Mouse (Mus musculus) heart, embryonic 14.5 days (tissue): Measurements from ENCODE around the gene Gltpd2. TPM values are rescaled to one million over a fixed set of nuclear protein-coding genes. Genes with fewer than 3 reads are reported as not detected.

Experiments
- ATAC-seq: fragments of 200-750 bp; cut with Nextera tagmentation; 2 replicates; pipeline ENCODE4 v1.8.0; 2017; ENCODE audit warnings: low read depth, moderate TSS enrichment; ENCODE audit not compliant: insufficient number of reproducible peaks, insufficient read depth, low FRiP score
- H3K27ac ChIP-seq, 2 experiments: fragments of 200-500 bp in 1 of 2; fragments of 300-500 bp in 1 of 2; sonication (generic) in 1 of 2; replicated peaks in 1 of 2; 2 replicates each; pipeline ENCODE4 v1.5.1; 2012 to 2014; ENCODE audit warnings: low read depth in 2 of 2, low read length in 2 of 2, control low read depth in 1 of 2, mild to moderate bottlenecking in 1 of 2, mixed read lengths in 1 of 2; ENCODE audit not compliant: control insufficient read depth in 1 of 2, insufficient read depth in 1 of 2
- H3K27me3 ChIP-seq: fragments of 300-500 bp; sonication (generic); 2 replicates; pipeline ENCODE4 v1.6.1; 2014; ENCODE audit warnings: mild to moderate bottlenecking, low read length, control low read depth; ENCODE audit not compliant: control insufficient read depth, insufficient read depth
- H3K36me3 ChIP-seq: fragments of 300-500 bp; sonication (generic); 2 replicates; pipeline ENCODE4 v1.6.1; 2014; ENCODE audit warnings: mild to moderate bottlenecking, control low read depth, low read length, mixed read lengths; ENCODE audit not compliant: control insufficient read depth, insufficient read depth
- H3K4me1 ChIP-seq, 2 experiments: fragments of 200-500 bp in 1 of 2; fragments of 300-500 bp in 1 of 2; sonication (generic) in 1 of 2; 2 replicates each; pipeline ENCODE4 v1.6.1; 2012 to 2014; ENCODE audit warnings: low read length in 2 of 2, control low read depth in 1 of 2, mixed read lengths in 1 of 2; ENCODE audit not compliant: control insufficient read depth in 2 of 2, insufficient read depth in 2 of 2
- H3K4me2 ChIP-seq: fragments of 300-500 bp; sonication (generic); 2 replicates; pipeline ENCODE4 v1.6.1; 2014; ENCODE audit warnings: mild to moderate bottlenecking, low read length
- H3K4me3 ChIP-seq, 2 experiments: fragments of 200-500 bp in 1 of 2; fragments of 300-500 bp in 1 of 2; sonication (generic) in 1 of 2; 2 replicates each; pipeline ENCODE4 v1.5.1; 2012 to 2014; ENCODE audit warnings: low read length in 2 of 2, mild to moderate bottlenecking in 2 of 2, control low read depth in 1 of 2, low read depth in 1 of 2, moderate library complexity in 1 of 2; ENCODE audit not compliant: control insufficient read depth in 1 of 2, insufficient read depth in 1 of 2
- H3K9ac ChIP-seq: fragments of 300-500 bp; sonication (generic); 2 replicates; pipeline ENCODE4 v1.6.1; 2014; ENCODE audit warnings: mild to moderate bottlenecking, low read length
- H3K9me3 ChIP-seq: fragments of 300-500 bp; sonication (generic); 2 replicates; pipeline ENCODE4 v1.6.1; 2016; ENCODE audit warnings: low read length, control low read depth; ENCODE audit not compliant: control insufficient read depth
- WGBS: fragments of 180-500 bp; shearing (Covaris S2); extraction: QIAGEN DNeasy Blood & Tissue Kit; methylation state at CpG from one replicate; pipeline ENCODE4 v1.1.7; 2014; 5-methylcytosine and 5-hydroxymethylcytosine counted together
- polyA plus RNA-seq: library from polyadenylated mRNA; unstranded; fragments of >200 nt; fragmentation: Nextera tagmentation; extraction: Ambion mirVana; gene quantifications from 2 replicates; pipeline ENCODE4 v1.2.1, GENCODE M21; 2014

The Gltpd2 gene
- polyA plus RNA-seq, 1 experiment from 2014 or later, result 0.49 TPM

- Histone ChIP-seq H3K27me3 (no peaks in the 10 kb centered on the region), H3K4me3 (peak overlapping the region; percentile 70 to 78), H3K4me1 (peaks cover 3 to 24% of the 10 kb centered on the region in 2 experiments; a peak in 3 of 4 replicates), H3K4me2 (peak overlapping the region; percentile 90), H3K9me3 (no peaks in the 10 kb centered on the region), H3K36me3 (no peaks in the 10 kb centered on the region), H3K27ac (peak overlapping the region; percentile 36 to 69), H3K9ac (peak overlapping the region; percentile 94)
- 3% methylated on average over 25 of the region's 25 CpGs for WGBS
- ATAC-seq, result no peak
Observed at GRCm38 (mm10) chr11:70563470-70564275, 44.7 kb downstream of the Gltpd2 start.

GRCm38 (mm10) chr11:70564276-70564873 is 45.4 kb downstream of the Gltpd2 start:
- H3K9ac ChIP-seq, result no peak overlapping the region
- no peak for ATAC-seq
- no peaks in the 10 kb centered on the region for H3K9me3 ChIP-seq
- H3K4me3 ChIP-seq, result peak overlapping the region in 1 of 2 experiments; percentile 70; a peak in 2 of 4 replicates
- H3K4me1 ChIP-seq, result peaks cover 3 to 24% of the 10 kb centered on the region in 2 experiments; a peak in 3 of 4 replicates
- peak overlapping the region; percentile 90 for H3K4me2 ChIP-seq
- H3K27me3 ChIP-seq, result no peaks in the 10 kb centered on the region
- no peaks in the 10 kb centered on the region for H3K36me3 ChIP-seq
- 40% methylated on average over 4 of the region's 4 CpGs for WGBS
- H3K27ac ChIP-seq, result 0 out of 4 replicates have a peak overlapping the region, but pooled peaks of 1 of the 2 experiments have one; percentile 69

GRCm38 (mm10) chr11:70566586-70566985 is 47.6 kb downstream of the Gltpd2 start:
- Histone ChIP-seq H3K27ac (no peak overlapping the region), H3K4me1 (peaks cover 3 to 27% of the 10 kb centered on the region in 2 experiments; a peak in 3 of 4 replicates), H3K4me2 (no peak overlapping the region), H3K4me3 (no peak overlapping the region), H3K9ac (no peak overlapping the region; the same call in 1 of the 2 replicates), H3K27me3 (no peaks in the 10 kb centered on the region), H3K36me3 (no peaks in the 10 kb centered on the region), H3K9me3 (no peaks in the 10 kb centered on the region)
- no peak for ATAC-seq
- WGBS, result 69% methylated on average over 7 of the region's 7 CpGs

Other genes with a start within 250 kb of the Gltpd2 start
- gene Alox12e, start 196.6 kb upstream of the Gltpd2 start, polyA plus RNA-seq, result not detected in 2 replicates
- gene Alox15, start 167.2 kb upstream of the Gltpd2 start, polyA plus RNA-seq, result 0.13 TPM in 1 of 2 replicates, not detected in the other
- 17.8 and 17.9 TPM in 2 replicates for gene Pelp1, start 109.2 kb upstream of the Gltpd2 start, polyA plus RNA-seq
- gene Arrb2, start 86.6 kb upstream of the Gltpd2 start, polyA plus RNA-seq, result 5.4 and 8.6 TPM in 2 replicates
- 25.1 and 26.8 TPM in 2 replicates for gene Med11, start 67.3 kb upstream of the Gltpd2 start, polyA plus RNA-seq
- gene Zmynd15, start 59.8 kb upstream of the Gltpd2 start, polyA plus RNA-seq, result 0.95 and 2.0 TPM in 2 replicates
- gene Cxcl16, start 59.2 kb upstream of the Gltpd2 start, polyA plus RNA-seq, result 9.4 and 10.3 TPM in 2 replicates
- gene Tm4sf5, start 14.0 kb upstream of the Gltpd2 start, polyA plus RNA-seq, result 8.7 and 10.5 TPM in 2 replicates
- gene Vmo1, start 4.6 kb upstream of the Gltpd2 start, polyA plus RNA-seq, result 0.32 and 0.43 TPM in 2 replicates
- gene Psmb6, start 6.2 kb downstream of the Gltpd2 start, polyA plus RNA-seq, result 625 and 657 TPM in 2 replicates
- not detected in 2 replicates for gene Gm40193, start 13.7 kb downstream of the Gltpd2 start, polyA plus RNA-seq
- 11.1 and 11.7 TPM in 2 replicates for gene Pld2, start 20.9 kb downstream of the Gltpd2 start, polyA plus RNA-seq
- gene Mink1, start 43.7 kb downstream of the Gltpd2 start, polyA plus RNA-seq, result 12.7 and 13.2 TPM in 2 replicates
- not detected in 2 replicates for gene 4930544D05Rik, start 96.7 kb downstream of the Gltpd2 start, polyA plus RNA-seq
- gene Chrne, start 100.0 kb downstream of the Gltpd2 start, polyA plus RNA-seq, result not detected in 2 replicates
- 0.74 and 1.2 TPM in 2 replicates for gene Gp1ba, start 119.9 kb downstream of the Gltpd2 start, polyA plus RNA-seq
- gene Rnf167, start 128.0 kb downstream of the Gltpd2 start, polyA plus RNA-seq, result 73.2 and 75.9 TPM in 2 replicates
- gene Slc25a11, start 128.3 kb downstream of the Gltpd2 start, polyA plus RNA-seq, result 290 and 303 TPM in 2 replicates
- gene Pfn1, start 135.4 kb downstream of the Gltpd2 start, polyA plus RNA-seq, result 1,353 and 1,384 TPM in 2 replicates
- gene Eno3, start 138.0 kb downstream of the Gltpd2 start, polyA plus RNA-seq, result 468 and 495 TPM in 2 replicates
- gene Spag7, start 150.2 kb downstream of the Gltpd2 start, polyA plus RNA-seq, result 177 TPM in 2 replicates
- gene Camta2, start 168.9 kb downstream of the Gltpd2 start, polyA plus RNA-seq, result 13.7 and 13.8 TPM in 2 replicates
- gene Inca1, start 181.0 kb downstream of the Gltpd2 start, polyA plus RNA-seq, result 2.1 and 2.7 TPM in 2 replicates
- 13.9 and 18.9 TPM in 2 replicates for gene Kif1c, start 181.4 kb downstream of the Gltpd2 start, polyA plus RNA-seq
- gene Zfp3, start 245.0 kb downstream of the Gltpd2 start, polyA plus RNA-seq, result 9.3 and 9.9 TPM in 2 replicates